Mouse (Mus musculus) liver, embryonic 14.5 days (tissue): ENCODE measurements at regions not wholly inside any gene's neighbourhood (a gene's known extent, or its start where the extent isn't known, plus 50 kb on each side); places are given as distances from the start of the nearest gene placed in this dataset.

ENCODE experiments used
- ATAC-seq: fragments of 200-750 bp; cut with Nextera tagmentation; 2 replicates; pipeline ENCODE4 v1.8.0; 2017; ENCODE audit warnings: moderate number of reproducible peaks, mild to moderate bottlenecking, moderate library complexity; ENCODE audit not compliant: insufficient read depth
- DNase-seq, 3 experiments: peaks; one replicate each; pipeline ENCODE4 v3.0.0-alpha.2; 2012 to 2013; ENCODE audit warnings: low read depth in 3 of 3, low spot score in 3 of 3
- H3K27ac ChIP-seq: fragments of 300-500 bp; sonication (generic); 2 replicates; pipeline ENCODE4 v1.5.1; 2014; ENCODE audit warnings: moderate library complexity, mild to moderate bottlenecking, control low read depth, inconsistent platforms
- H3K27me3 ChIP-seq: fragments of 300-500 bp; sonication (generic); 2 replicates; pipeline ENCODE4 v1.6.1; 2014; ENCODE audit warnings: mild to moderate bottlenecking, low read length, moderate library complexity; ENCODE audit not compliant: control insufficient read depth, insufficient read depth
- H3K36me3 ChIP-seq: fragments of 300-500 bp; sonication (generic); replicated peaks from 2 replicates; pipeline ENCODE4 v1.6.1; 2014; ENCODE audit warnings: low read depth; ENCODE audit not compliant: control insufficient read depth, insufficient read depth
- H3K4me1 ChIP-seq, 2 experiments: fragments of 200-500 bp in 1 of 2; fragments of 300-500 bp in 1 of 2; sonication (generic) in 1 of 2; replicated peaks; 2 replicates each; pipeline ENCODE4 v1.6.1; 2012 to 2014; ENCODE audit warnings: antibody characterized with exemption in 1 of 2, inconsistent platforms in 1 of 2, low read length in 1 of 2; ENCODE audit not compliant: control insufficient read depth in 2 of 2, insufficient read depth in 2 of 2
- H3K4me2 ChIP-seq: fragments of 300-500 bp; sonication (generic); 2 replicates; pipeline ENCODE4 v1.6.1; 2014; ENCODE audit warnings: low read depth, mild to moderate bottlenecking, control low read depth, moderate library complexity
- H3K4me3 ChIP-seq, 2 experiments: fragments of 200-500 bp in 1 of 2; fragments of 300-500 bp in 1 of 2; sonication (generic) in 1 of 2; 2 replicates each; pipeline ENCODE4 v1.5.1; 2012 to 2014; ENCODE audit warnings: low read depth in 2 of 2, low read length in 2 of 2, mild to moderate bottlenecking in 2 of 2, control low read depth in 1 of 2, inconsistent platforms in 1 of 2, moderate library complexity in 1 of 2; ENCODE audit not compliant: insufficient read depth in 1 of 2
- H3K9ac ChIP-seq: fragments of 300-500 bp; sonication (generic); replicated peaks from 2 replicates; pipeline ENCODE4 v1.6.1; 2014; ENCODE audit warnings: mild to moderate bottlenecking, control low read depth, moderate library complexity
- H3K9me3 ChIP-seq: fragments of 300-500 bp; sonication (generic); 2 replicates; pipeline ENCODE4 v1.6.1; 2016; ENCODE audit warnings: low read length, mixed read lengths; ENCODE audit not compliant: control insufficient read depth
- CTCF ChIP-seq: IDR thresholded peaks from 2 replicates; pipeline ENCODE4 v1.5.1; 2016; ENCODE audit warnings: antibody characterized with exemption, low read depth, control low read depth
- EP300 ChIP-seq: IDR thresholded peaks from 2 replicates; pipeline ENCODE4 v1.6.1; 2016; ENCODE audit warnings: antibody characterized with exemption, low read depth
- WGBS: fragments of 180-500 bp; shearing (Covaris S2); extraction: QIAGEN DNeasy Blood & Tissue Kit; methylation state at CpG from one replicate; pipeline ENCODE4 v1.1.7; 2014; ENCODE audit not compliant: insufficient replicate concordance; 5-methylcytosine and 5-hydroxymethylcytosine counted together

GRCm38 (mm10) chr4:95185916-95186200 lies 133.8 kb upstream of the Jun start:
- ATAC-seq, result no peak
- no peak overlapping the region for H3K9ac ChIP-seq
- 64% methylated on average over 3 of the region's 3 CpGs for WGBS

GRCm38 (mm10) chr4:95188107-95188506 lies 136.1 kb upstream of the Jun start:
- no peak overlapping the region for H3K4me2 ChIP-seq
- peaks cover 11 to 21% of the 10 kb centered on the region in 2 experiments for H3K4me1 ChIP-seq
- no peak overlapping the region for H3K27ac ChIP-seq
- TF ChIP-seq CTCF (no peak), EP300 (no peak)
- H3K4me3 ChIP-seq, result no peak overlapping the region
- DNase-seq, result no peak
- H3K36me3 ChIP-seq, result no peaks in the 10 kb centered on the region
- 36% methylated on average over 3 of the region's 3 CpGs for WGBS
- no peak overlapping the region for H3K9ac ChIP-seq
- H3K9me3 ChIP-seq, result no peaks in the 10 kb centered on the region
- no peak; the same call in 1 of the 2 replicates for ATAC-seq
- no peaks in the 10 kb centered on the region for H3K27me3 ChIP-seq

More at GRCm38 (mm10) chr4:95185916-95186200, 133.8 kb upstream of the Jun start:
- Histone ChIP-seq H3K27me3 (no peaks in the 10 kb centered on the region), H3K36me3 (no peaks in the 10 kb centered on the region), H3K9me3 (no peaks in the 10 kb centered on the region), H3K4me2 (no peak overlapping the region), H3K27ac (no peak overlapping the region), H3K4me3 (no peak overlapping the region), H3K4me1 (peaks cover 0 to 6% of the 10 kb centered on the region in 2 experiments; a peak in 1 of 4 replicates)
- TF ChIP-seq EP300 (no peak), CTCF (no peak)
- DNase-seq, result no peak

DNA sequence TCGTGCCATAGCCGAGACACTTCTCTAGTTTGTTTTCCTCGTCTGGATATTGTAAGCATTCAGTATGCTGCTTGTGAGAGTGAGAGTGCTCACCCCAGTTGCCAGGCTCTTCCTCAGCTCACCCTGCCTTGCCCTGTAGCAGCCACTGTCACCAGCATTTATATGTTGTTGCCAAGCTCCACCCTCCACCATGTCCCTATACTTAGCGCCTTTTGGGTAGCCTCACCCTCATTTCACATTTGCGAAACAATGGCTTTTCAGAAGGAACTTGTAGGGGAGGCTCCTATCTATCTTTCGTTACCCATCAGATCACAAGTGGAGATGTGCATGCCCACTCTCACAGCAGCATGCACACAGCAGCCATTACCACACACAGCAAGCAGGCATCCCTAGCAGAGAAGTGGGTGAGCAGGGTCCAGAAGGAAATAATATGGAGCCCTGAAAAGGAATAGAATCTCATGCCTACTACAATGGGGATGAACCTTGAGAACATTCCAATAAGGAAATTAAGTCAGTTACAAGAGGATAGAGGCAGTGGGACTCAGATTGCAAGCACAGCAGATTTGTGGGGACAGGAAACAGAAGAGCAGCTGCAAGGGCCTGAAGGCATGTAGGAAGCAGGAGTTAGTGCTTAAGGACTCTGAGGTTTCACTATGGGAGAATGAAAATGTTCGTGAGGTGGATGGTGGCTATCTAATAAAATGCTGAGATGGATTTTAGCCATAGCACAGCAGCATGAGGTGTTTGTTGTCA lies 139.8 kb upstream of the Jun start:
- WGBS, result 62% methylated on average over 7 of the region's 7 CpGs
- ATAC-seq, result no peak

DNA sequence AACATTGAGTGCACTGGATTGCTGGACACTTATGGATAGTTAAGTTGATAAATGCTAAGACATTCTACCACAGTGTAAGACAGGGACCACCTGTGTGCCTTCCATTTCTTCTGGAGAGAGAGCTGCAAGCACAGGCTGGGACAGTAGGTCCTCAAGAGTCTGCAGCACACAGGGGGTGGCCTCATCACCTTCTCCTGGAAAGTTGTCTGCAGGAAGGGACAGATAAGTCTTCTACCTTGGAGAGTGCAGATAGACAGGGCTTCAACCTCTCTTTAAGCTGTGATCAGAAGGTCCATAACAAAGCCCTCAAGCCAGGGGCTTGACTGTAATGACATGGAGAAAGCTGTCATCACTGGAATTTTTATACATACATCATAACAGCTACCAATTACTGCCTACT lies 140.5 kb upstream of the Jun start:
- H3K9ac ChIP-seq, result no peak overlapping the region
- no peak for TF ChIP-seq CTCF

More for the DNA sequence above, 139.8 kb upstream of the Jun start:
- no peak for DNase-seq
- TF ChIP-seq CTCF (no peak), EP300 (no peak)
- H3K9me3 ChIP-seq, result no peaks in the 10 kb centered on the region
- no peaks in the 10 kb centered on the region for H3K36me3 ChIP-seq
- H3K4me1 ChIP-seq, result peaks cover 21 to 50% of the 10 kb centered on the region in 2 experiments
- no peak overlapping the region for H3K9ac ChIP-seq
- no peak overlapping the region for H3K4me2 ChIP-seq
- no peak overlapping the region for H3K27ac ChIP-seq
- no peaks in the 10 kb centered on the region for H3K27me3 ChIP-seq
- H3K4me3 ChIP-seq, result no peak overlapping the region

DNA sequence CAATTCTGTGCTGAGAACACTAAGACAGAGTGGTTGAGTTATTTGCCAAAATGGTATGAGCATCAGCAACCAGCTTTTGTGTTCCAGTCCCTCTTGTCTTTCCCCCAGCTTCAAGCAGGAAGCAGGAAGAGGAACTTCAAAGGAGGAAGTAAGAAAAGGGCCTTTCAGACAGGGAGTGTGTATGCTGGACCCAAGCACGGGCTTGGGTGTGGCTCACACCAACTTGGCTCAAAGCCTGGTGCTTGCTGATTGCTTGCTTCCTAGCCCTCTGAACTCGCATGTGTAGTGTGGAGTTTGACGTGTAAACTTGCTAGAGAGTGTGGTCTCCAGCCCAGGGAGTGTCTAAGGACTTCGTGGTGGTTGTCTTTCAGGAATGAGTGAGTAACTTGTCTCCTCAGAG lies 141.0 kb upstream of the Jun start:
- no peaks in the 10 kb centered on the region for H3K9me3 ChIP-seq

More for the DNA sequence above, 140.5 kb upstream of the Jun start:
- Histone ChIP-seq H3K9me3 (no peaks in the 10 kb centered on the region), H3K4me1 (peaks cover 21 to 51% of the 10 kb centered on the region in 2 experiments), H3K4me3 (no peak overlapping the region), H3K27me3 (no peaks in the 10 kb centered on the region), H3K4me2 (no peak overlapping the region; the same call in 1 of the 2 replicates), H3K27ac (no peak overlapping the region), H3K36me3 (no peaks in the 10 kb centered on the region)
- DNase-seq, result no peak
- peak; percentile 69 for ATAC-seq

More for the DNA sequence above, 141.0 kb upstream of the Jun start:
- Histone ChIP-seq H3K4me3 (no peak overlapping the region), H3K36me3 (no peaks in the 10 kb centered on the region), H3K27ac (no peak overlapping the region), H3K4me2 (no peak overlapping the region; the same call in 1 of the 2 replicates), H3K4me1 (peaks cover 21 to 48% of the 10 kb centered on the region in 2 experiments), H3K27me3 (no peaks in the 10 kb centered on the region), H3K9ac (no peak overlapping the region)
- no peak for TF ChIP-seq CTCF
- TF ChIP-seq EP300, result no peak
- DNase-seq, result peak; percentile 29 to 34 (median 33)
- 5% methylated on average over 4 of the region's 4 CpGs for WGBS
- ATAC-seq, result peak; percentile 84
